Mouse (Mus musculus): ENCODE results near the gene Dmd.

The Dmd gene

GRCm38 (mm10) chrX:85073602-85074001, 2124.9 kb downstream of the Dmd start:
- no peak for DNase-seq

- no peak for DNase-seq
These were observed 2128.2 kb downstream of the Dmd start for GRCm38 (mm10) chrX:85076845-85077244.

- DNase-seq: no peak
These were observed 2128.9 kb downstream of the Dmd start for GRCm38 (mm10) chrX:85077605-85078004.

DNA sequence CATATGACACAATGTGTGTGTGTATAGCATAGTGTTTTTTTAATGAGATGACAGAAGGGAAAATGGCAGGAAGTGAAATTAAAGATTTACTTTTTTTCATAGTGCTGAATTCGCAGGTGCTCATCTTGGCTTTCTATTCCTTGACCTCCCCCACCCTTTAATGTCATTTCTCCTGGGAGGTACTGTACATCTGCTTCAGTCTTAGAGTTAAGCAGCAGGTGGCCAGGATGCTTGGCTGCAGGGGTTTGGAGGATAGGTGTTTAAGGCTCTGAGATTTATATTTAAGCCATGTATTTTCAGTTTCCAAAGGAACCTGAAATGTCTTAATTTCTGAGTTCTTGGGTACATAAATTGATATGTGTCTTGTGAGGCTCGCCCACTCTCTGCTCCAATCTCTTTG, 2130.5 kb downstream of the Dmd start:
- DNase-seq: no peak

DNA sequence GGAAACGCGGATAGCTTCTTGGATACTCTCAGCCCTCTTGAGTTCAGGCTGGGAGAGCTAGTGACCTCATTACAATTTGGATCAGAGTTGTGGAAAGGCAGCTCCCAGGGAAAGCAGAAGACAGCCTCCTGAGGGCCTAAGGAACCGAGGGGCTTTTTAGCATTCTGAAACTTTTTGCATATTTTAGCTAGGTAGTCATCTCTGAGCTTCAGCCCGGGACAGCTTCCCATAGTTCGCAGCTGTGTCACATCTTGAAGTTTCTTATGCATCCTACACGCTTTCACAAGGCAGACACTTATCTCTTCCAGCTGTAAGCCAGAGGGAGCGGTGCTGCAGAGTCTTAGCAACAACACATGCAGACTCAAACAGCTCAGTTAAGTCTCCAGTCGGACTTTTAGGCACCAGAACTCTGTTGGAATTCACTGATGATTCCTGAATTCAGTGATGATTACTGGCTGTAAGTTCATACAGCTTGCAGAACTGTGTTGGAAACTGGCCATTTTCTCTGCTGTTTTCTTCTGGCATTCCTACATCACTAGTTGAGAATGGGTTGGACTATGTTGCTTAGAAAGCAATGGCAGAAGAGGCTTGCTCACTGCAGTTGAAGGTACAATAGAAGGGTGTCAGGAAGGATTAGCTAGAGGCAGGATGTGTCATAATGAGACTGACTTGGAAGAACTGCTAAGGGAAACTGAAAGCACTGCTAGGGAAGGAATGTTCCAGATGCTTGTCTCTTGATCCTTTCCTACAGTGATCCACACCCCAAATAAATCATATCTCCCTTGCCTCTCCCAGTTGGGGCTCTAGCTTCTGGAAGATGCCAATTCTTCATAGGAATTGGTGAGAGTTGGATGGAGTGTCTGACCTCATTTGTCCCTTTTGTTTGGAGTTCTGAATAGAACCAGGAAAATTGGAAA, 2135.8 kb downstream of the Dmd start:
- no peak for DNase-seq

DNA sequence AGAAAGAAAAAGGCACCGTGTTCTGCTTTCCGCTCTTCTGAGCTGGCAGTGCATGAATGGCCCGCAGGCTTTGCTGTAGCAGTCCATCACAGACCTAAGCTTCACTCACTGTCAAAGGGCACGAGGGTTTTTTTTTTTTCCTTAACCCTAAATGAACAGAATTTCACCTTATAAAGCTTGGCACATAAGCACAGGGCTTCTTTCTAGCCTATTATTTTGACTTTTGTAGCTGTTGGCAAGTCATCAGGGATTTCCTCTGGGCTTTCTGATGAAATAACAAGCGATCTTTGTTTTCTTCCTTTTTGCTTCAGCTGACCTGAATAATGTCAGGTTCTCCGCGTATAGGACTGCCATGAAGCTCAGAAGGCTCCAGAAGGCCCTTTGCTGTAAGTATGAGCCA, 2140.8 kb downstream of the Dmd start:
- peak in 1 of 2 experiments; percentile 10 for DNase-seq

DNA sequence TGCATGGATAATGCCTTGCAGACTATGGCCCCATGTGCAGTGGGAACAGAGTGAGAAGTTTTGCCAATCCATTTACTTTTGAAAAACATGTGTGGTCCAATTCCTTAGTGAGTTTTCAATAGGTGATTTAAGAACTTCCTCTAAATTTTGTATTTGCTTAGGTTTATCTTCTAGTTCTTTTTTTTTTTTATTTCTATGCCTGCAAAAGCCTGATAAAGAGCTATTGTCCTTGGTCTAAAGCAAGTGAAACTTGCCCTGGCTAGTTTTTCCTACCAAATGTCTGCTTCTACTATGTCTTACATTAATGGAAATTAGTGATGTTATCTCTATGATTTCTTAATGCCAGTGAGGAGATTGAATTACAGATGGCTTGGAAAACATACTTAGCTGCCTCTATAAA, 2144.7 kb downstream of the Dmd start:
- DNase-seq: no peak

DNA sequence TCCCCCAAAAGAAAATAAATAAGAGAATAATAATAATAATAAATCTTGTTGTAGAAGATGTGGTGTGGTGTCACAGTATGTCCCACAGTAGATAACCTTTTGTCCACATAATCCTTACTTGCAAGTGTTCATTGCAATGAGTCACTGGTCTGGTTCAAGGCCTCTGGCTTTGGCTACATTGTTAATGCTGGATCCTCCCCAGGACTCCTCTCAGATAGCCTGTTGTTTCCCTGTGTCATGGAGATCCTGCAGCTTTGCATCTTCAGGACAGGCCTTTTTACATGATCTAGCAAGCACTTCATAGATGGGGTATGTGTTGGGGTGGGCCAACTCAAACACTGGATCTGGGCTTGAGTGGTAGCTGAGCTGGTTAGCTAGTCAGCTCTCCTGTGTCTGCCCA, 2150.0 kb downstream of the Dmd start:
- DNase-seq: no peak

GRCm38 (mm10) chrX:85112418-85112817, 2163.7 kb downstream of the Dmd start:
- DNase-seq: no peak

- DNase-seq: no peak
These were observed 2184.0 kb downstream of the Dmd start for GRCm38 (mm10) chrX:85132706-85133105.

DNA sequence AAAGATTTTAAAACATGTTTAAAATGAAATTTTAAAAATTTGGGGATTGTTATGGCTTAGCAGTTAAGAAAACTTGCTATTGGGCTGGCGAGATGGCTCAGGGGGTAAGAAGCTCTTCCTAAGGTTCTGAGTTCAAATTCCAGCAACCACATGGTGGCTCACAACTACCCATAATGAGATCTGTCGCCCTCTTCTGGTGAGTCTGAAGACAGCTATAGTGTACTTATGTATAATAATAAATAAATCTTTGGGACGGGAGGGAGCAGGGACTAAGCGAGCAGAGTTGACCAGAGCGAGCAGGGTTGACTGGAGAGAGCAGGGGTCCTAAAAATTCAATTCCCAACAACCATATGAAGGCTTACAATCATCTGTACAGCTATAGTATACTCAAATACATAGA, 2188.6 kb downstream of the Dmd start:
- no peak for DNase-seq

DNA sequence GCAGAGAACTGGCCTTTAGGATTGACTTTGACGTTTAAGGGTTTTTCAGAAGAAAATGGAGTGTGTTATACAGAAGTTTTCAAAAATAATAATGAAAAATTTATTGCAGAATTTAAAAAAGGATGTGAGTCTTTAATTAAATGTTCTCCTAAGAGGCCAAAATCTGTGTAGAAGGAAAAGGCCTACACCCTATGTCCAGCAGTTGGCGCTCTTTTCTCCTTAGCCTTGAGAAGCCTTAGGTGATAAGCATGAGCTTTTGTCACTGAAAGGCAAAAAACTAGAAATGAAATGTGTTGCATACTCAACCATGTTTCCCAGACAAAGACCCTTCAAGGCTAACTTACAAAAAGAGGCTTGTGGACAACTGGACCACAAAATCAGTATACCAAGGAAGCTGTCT, 2222.6 kb downstream of the Dmd start:
- DNase-seq: no peak

GRCm38 (mm10) chrX:85187565-85187964, 2238.9 kb downstream of the Dmd start:
- no peak for DNase-seq

DNA sequence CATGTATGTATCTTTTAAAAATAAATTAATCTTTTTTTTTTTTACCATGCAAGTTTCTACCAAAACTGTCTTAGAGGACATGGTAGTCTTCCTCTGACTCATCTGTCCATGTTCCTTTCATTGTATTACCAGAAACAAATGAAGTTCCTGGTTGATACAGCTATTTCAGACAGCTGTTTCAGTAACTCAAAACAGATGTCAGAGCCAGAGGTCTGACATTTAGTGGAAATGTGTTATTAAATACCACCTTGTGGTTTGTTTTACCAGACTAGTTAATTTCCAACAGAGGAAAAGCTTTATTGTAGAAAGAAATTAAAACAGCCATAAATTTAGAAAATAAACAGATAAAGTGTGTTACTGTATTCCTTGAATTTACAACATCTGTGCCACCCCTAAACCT, 2245.2 kb downstream of the Dmd start:
- no peak for DNase-seq

GRCm38 (mm10) chrX:85197688-85198087, 2249.0 kb downstream of the Dmd start:
- DNase-seq: no peak

GRCm38 (mm10) chrX:85199398-85199797, 2250.7 kb downstream of the Dmd start:
- DNase-seq: peak in 1 of 2 experiments; percentile 5

DNA sequence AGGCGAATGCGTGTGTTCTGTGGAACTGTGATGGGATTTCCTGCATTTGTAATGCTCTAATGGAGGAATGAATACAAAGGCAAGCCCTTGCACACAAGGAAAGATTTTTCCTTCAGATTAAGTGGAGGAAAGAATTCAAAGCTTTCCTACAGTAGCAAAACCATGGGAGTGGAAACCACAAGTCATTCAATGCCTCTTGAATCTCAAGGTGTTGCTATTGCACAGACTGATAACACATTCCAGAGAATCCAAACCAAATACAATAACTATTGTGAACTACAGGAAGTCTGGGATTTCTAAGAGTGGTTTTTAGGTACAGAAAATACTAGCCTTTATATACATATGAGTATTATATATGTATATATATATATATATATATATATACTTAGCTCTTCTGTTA, 2258.3 kb downstream of the Dmd start:
- no peak for DNase-seq

DNA sequence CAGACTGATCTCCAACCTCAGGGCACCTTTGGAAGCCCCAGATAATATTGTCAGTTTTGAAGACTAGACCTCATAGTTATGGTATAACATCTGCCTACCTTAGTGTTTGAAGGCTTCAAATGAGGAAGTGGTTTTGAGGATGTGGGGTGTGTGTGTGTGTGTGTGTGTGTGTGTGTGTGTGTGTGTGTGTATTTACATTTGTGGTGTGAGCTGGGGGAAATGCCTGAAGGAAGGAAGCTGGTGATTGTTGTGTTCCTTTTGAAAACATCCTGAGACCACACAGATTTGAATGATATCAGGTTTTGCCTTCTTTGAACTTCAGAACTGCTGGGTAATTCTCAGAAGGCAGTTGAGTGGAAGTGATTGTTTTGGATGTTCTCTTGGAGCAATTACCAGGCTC, 2278.2 kb downstream of the Dmd start:
- DNase-seq: no peak

GRCm38 (mm10) chrX:85249379-85249778, 2300.7 kb downstream of the Dmd start, which contains the start of gene Fthl17a:
Gene Fthl17a, plus strand, starts transcription at chrX:85249679.
- DNase-seq: no peak

All from cerebellum, postnatal 25 days (tissue).